In genomic region chr11:117235086-117235897, GRCm38 (mm10) we compare ENCODE assay signal across 9 mouse cellular contexts. TPM values are rescaled to one million over a fixed set of nuclear protein-coding genes. Genes with fewer than 3 reads are reported as not detected.
DNase-seq lines count a peak whose midpoint lies in the region; ATAC-seq and TF ChIP-seq lines count a peak whose summit lies in the region.
"Had no signal": no experiment of that assay in that cellular context is flagged by ENCODE, and none has a peak within 500 bp of the region (broad histone marks: within the 10 kb centered on the region; RNA-seq: fewer than 3 reads in every experiment).

No protein-coding gene starts in this region.

- H3K9me3 ChIP-seq in forebrain, postnatal 0 days (ENCODE audit: low read length) = no peaks in the 10 kb centered on the region
- no peaks in the 10 kb centered on the region for H3K9me3 ChIP-seq in forebrain, embryonic 16.5 days (ENCODE audit: control insufficient read depth, low read length)
- no peaks in the 10 kb centered on the region for H3K9me3 ChIP-seq in heart, embryonic 14.5 days (ENCODE audit: control insufficient read depth, low read length)
- no peaks in the 10 kb centered on the region for H3K9me3 ChIP-seq in kidney, postnatal 0 days (replicated peaks; ENCODE audit: low read length)
- H3K9me3 ChIP-seq in stomach, embryonic 14.5 days (ENCODE audit: control insufficient read depth, low read depth, low read length) = no peaks in the 10 kb centered on the region
- H3K9me3 ChIP-seq: neural tube, embryonic 13.5 days had no signal

- no peak overlapping the region for H3K9ac ChIP-seq in forebrain, postnatal 0 days
- H3K9ac ChIP-seq in forebrain, embryonic 16.5 days (replicated peaks; ENCODE audit: low read depth, low read length) = no peak overlapping the region
- H3K9ac ChIP-seq in heart, embryonic 14.5 days (ENCODE audit: low read length) = no peak overlapping the region; the same call in 1 of the 2 replicates
- no peak overlapping the region for H3K9ac ChIP-seq in kidney, postnatal 0 days (ENCODE audit: low read depth, low read length)
- H3K9ac ChIP-seq in stomach, embryonic 14.5 days (replicated peaks; ENCODE audit: low read depth, low read length) = no peak overlapping the region
- H3K9ac ChIP-seq: neural tube, embryonic 13.5 days had no signal

- DNase-seq in forebrain, postnatal 0 days = no peak
- peak; percentile 77 for DNase-seq in adrenal gland, adult 8-10 months
- DNase-seq in kidney, postnatal 0 days (ENCODE audit: low spot score) = no peak
- no peak for DNase-seq in embryo, embryonic 10.5 days (ENCODE audit: low spot score)
- no peak for DNase-seq in embryo, embryonic 10 days (ENCODE audit: low spot score)

- H3K27ac ChIP-seq in forebrain, postnatal 0 days (ENCODE audit: low read depth, low read length) = peak overlapping the region; percentile 15; the same call in 1 of the 2 replicates
- no peak overlapping the region for H3K27ac ChIP-seq in forebrain, embryonic 16.5 days (ENCODE audit: low read length)
- H3K27ac ChIP-seq in heart, embryonic 14.5 days (replicated peaks in 1 of 2; ENCODE audit: control insufficient read depth in 1 of 2, insufficient read depth in 1 of 2, low read depth in 2 of 2, low read length in 2 of 2) = peak overlapping the region in 1 of 2 experiments; percentile 45; a peak in 2 of 4 replicates
- H3K27ac ChIP-seq in kidney, postnatal 0 days = peak overlapping the region; percentile 39; the same call in 1 of the 2 replicates
- H3K27ac ChIP-seq in stomach, embryonic 14.5 days (ENCODE audit: low read length) = peak overlapping the region; percentile 69
- H3K27ac ChIP-seq: neural tube, embryonic 13.5 days had no signal

- H3K4me1 ChIP-seq in forebrain, postnatal 0 days (ENCODE audit: insufficient read depth) = 0 out of 2 replicates have a peak, but pooled peaks cover 6% of the 10 kb centered on the region
- H3K4me1 ChIP-seq in forebrain, embryonic 16.5 days (replicated peaks; ENCODE audit: control insufficient read depth, insufficient read depth, low read length) = peaks cover 19% of the 10 kb centered on the region
- peaks cover 32 to 46% of the 10 kb centered on the region in 2 experiments for H3K4me1 ChIP-seq in heart, embryonic 14.5 days (ENCODE audit: control insufficient read depth in 2 of 2, insufficient read depth in 2 of 2, low read length in 2 of 2)
- H3K4me1 ChIP-seq in kidney, postnatal 0 days (replicated peaks; ENCODE audit: insufficient read depth, low read length) = peaks cover 15% of the 10 kb centered on the region
- peaks cover 37% of the 10 kb centered on the region for H3K4me1 ChIP-seq in stomach, embryonic 14.5 days (ENCODE audit: control insufficient read depth, insufficient read depth, low read length)

- H3K27me3 ChIP-seq in forebrain, postnatal 0 days (ENCODE audit: insufficient read depth, low read length) = no peaks in the 10 kb centered on the region
- H3K27me3 ChIP-seq in forebrain, embryonic 16.5 days (replicated peaks; ENCODE audit: control insufficient read depth, insufficient read depth, low read length) = no peaks in the 10 kb centered on the region
- no peaks in the 10 kb centered on the region for H3K27me3 ChIP-seq in heart, embryonic 14.5 days (ENCODE audit: control insufficient read depth, insufficient read depth, low read length)
- H3K27me3 ChIP-seq in kidney, postnatal 0 days (ENCODE audit: insufficient read depth, low read length) = no peaks in the 10 kb centered on the region
- H3K27me3 ChIP-seq in stomach, embryonic 14.5 days (ENCODE audit: control insufficient read depth, insufficient read depth, low read length) = no peaks in the 10 kb centered on the region
- H3K27me3 ChIP-seq: neural tube, embryonic 13.5 days had no signal

- no peak for TF ChIP-seq CTCF in forebrain, postnatal 0 days (IDR thresholded peaks at IDR 0.05; ENCODE audit: low read depth)
- no peak for TF ChIP-seq CTCF in kidney, postnatal 0 days (IDR thresholded peaks at IDR 0.05; ENCODE audit: low read depth)

- H3K36me3 ChIP-seq in forebrain, postnatal 0 days (ENCODE audit: insufficient read depth) = no peaks in the 10 kb centered on the region
- H3K36me3 ChIP-seq in forebrain, embryonic 16.5 days (ENCODE audit: control insufficient read depth, insufficient read depth) = no peaks in the 10 kb centered on the region
- no peaks in the 10 kb centered on the region for H3K36me3 ChIP-seq in heart, embryonic 14.5 days (ENCODE audit: control insufficient read depth, insufficient read depth, low read length)
- H3K36me3 ChIP-seq in kidney, postnatal 0 days (ENCODE audit: insufficient read depth, low read length) = no peaks in the 10 kb centered on the region
- no peaks in the 10 kb centered on the region; the same call in 1 of the 2 replicates for H3K36me3 ChIP-seq in stomach, embryonic 14.5 days (ENCODE audit: control insufficient read depth, insufficient read depth, low read length)
- H3K36me3 ChIP-seq: neural tube, embryonic 13.5 days had no signal

- no peak overlapping the region for H3K4me2 ChIP-seq in forebrain, postnatal 0 days (ENCODE audit: low read depth)
- H3K4me2 ChIP-seq in forebrain, embryonic 16.5 days (ENCODE audit: low read length) = no peak overlapping the region
- peak overlapping the region; percentile 42 for H3K4me2 ChIP-seq in heart, embryonic 14.5 days (ENCODE audit: low read length)
- peak overlapping the region; percentile 7; the same call in 1 of the 2 replicates for H3K4me2 ChIP-seq in kidney, postnatal 0 days (ENCODE audit: low read length)
- peak overlapping the region; percentile 0; the same call in 1 of the 2 replicates for H3K4me2 ChIP-seq in stomach, embryonic 14.5 days (replicated peaks; ENCODE audit: low read depth, low read length)
- H3K4me2 ChIP-seq: neural tube, embryonic 13.5 days had no signal

- WGBS in forebrain, postnatal 0 days = 55% methylated on average over 12 of the region's 12 CpGs
- 50% methylated on average over 12 of the region's 12 CpGs for WGBS in forebrain, embryonic 16.5 days
- WGBS in heart, embryonic 14.5 days = 23% methylated on average over 12 of the region's 12 CpGs
- 47% methylated on average over 12 of the region's 12 CpGs for WGBS in kidney, postnatal 0 days
- WGBS in stomach, embryonic 14.5 days = 40% methylated on average over 12 of the region's 12 CpGs

- H3K4me3 ChIP-seq in forebrain, postnatal 0 days (ENCODE audit: low read depth, low read length) = no peak overlapping the region
- no peak overlapping the region for H3K4me3 ChIP-seq in forebrain, embryonic 16.5 days (replicated peaks; ENCODE audit: low read length)
- H3K4me3 ChIP-seq in heart, embryonic 14.5 days (ENCODE audit: control insufficient read depth in 1 of 2, insufficient read depth in 1 of 2, low read depth in 1 of 2, low read length in 2 of 2) = no peak overlapping the region
- no peak overlapping the region for H3K4me3 ChIP-seq in kidney, postnatal 0 days (replicated peaks; ENCODE audit: low read depth, low read length)
- H3K4me3 ChIP-seq in stomach, embryonic 14.5 days (ENCODE audit: low read depth, low read length) = no peak overlapping the region
- H3K4me3 ChIP-seq: neural tube, embryonic 13.5 days had no signal

- ATAC-seq in forebrain, postnatal 0 days = peak; percentile 21
- ATAC-seq in forebrain, embryonic 16.5 days = no peak
- ATAC-seq in heart, embryonic 14.5 days (ENCODE audit: insufficient number of reproducible peaks, insufficient read depth, low FRiP score, low read depth) = no peak
- ATAC-seq in kidney, postnatal 0 days (replicated peaks; ENCODE audit: low FRiP score, low read depth) = no peak
- ATAC-seq in stomach, embryonic 14.5 days (ENCODE audit: insufficient number of reproducible peaks, insufficient read depth, low FRiP score, low read depth) = no peak

RNA-seq across cellular contexts. Expression of gene Sept9, which starts 35.8 kb away (rescaled TPM):
- 99.3 and 112 TPM in 2 replicates for total RNA-seq in forebrain, postnatal 0 days (2014; rRNA removed)
- polyA plus RNA-seq in forebrain, postnatal 0 days (2015; fragmentation: Nextera tagmentation; extraction: Ambion mirVana) = 99.7 and 112 TPM in 2 replicates
- 120 and 128 TPM in 2 replicates for polyA plus RNA-seq in forebrain, embryonic 16.5 days (2015; fragmentation: Nextera tagmentation; extraction: Ambion mirVana)
- 100 to 1,000 TPM; 114 to 136 (median 132) TPM for total RNA-seq in adrenal gland, adult 8-10 months (2022)
- 49.7 and 51.8 TPM in 2 replicates for polyA plus RNA-seq in heart, embryonic 14.5 days (2014; fragmentation: Nextera tagmentation; extraction: Ambion mirVana)
- polyA plus RNA-seq in kidney, postnatal 0 days (2015; fragmentation: Nextera tagmentation; extraction: Ambion mirVana) = 71.2 and 78.6 TPM in 2 replicates
- 106 and 109 TPM in 2 replicates for polyA plus RNA-seq in stomach, embryonic 14.5 days (2014; fragmentation: Nextera tagmentation; extraction: Ambion mirVana)

Comparison
In these comparisons a context has a peak if more than half of its experiments do, and no peak if none do; other contexts are left out.
1. H3K4me2 ChIP-seq: peak in heart, embryonic 14.5 days (single experiment), kidney, postnatal 0 days (single experiment) and stomach, embryonic 14.5 days (single experiment); none in forebrain, postnatal 0 days (single experiment) and forebrain, embryonic 16.5 days (single experiment).